Mouse (Mus musculus): ENCODE data around the gene H2-D1.

Gene H2-D1

DNA sequence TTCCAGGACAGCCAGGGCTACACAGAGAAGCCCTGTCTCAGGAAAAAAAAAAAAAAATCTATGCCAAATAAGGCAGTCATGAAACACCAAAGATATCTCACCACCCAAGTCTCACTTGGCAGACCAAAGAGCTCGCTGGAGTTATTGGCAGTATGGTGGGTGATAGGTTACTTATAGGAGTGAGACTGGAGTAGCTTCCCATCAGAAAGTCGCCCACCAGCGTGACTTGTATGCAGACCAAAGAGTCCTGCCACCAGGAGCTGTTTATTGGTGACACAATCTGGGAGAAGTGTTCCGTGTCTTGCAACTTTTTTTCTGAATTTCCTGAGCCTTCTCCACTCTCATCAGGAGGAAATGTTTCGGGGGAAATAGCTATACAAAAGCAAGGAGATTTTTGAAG, 22.8 kb upstream of the H2-D1 start:
- in situ Hi-C loops (cut with MseI, MboI): no loop called here

DNA sequence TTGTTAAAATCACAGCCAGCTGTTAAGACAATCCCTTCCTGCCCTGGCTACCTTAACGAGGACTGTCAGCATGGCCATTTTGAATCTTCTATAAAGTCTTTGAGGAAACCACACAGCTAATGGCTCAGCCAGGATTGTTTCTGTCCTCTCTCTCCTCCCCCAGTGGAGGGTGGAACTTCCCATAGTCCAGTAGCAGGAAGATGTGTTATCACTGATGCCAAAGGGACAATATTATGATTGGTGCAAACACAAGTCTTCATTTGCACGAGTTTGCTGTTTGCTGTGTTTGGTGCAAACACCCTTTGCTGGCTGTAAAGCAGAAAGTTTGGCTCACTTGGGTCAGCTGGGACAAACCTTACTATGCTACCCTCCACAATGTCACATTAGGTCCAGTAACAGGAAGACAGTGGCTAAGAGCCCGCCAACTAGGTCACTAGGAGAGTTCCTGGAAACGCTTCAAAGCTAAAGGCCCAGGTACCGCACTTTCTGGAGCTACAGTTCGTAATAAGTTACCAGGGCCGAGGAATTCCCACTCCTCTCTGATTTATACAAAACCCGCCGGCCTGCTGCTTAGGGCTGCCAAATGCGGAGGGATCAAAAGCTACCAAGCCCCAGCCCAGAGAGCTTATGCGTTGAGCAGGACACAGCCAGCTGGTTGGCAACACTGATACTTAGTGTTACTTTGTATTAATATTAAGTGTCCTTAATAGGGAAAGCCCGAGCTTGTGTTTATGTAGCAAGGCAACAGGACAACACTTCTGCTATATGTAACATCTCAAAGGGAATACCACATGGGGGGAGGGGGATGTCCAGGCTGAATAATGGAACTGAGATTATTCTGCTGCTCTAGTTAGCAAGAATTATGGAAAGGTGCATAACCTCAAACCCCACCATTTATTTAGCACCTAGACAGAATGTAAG, 21.9 kb upstream of the H2-D1 start:
- in situ Hi-C loops (cut with MseI, MboI): no loop called here

DNA sequence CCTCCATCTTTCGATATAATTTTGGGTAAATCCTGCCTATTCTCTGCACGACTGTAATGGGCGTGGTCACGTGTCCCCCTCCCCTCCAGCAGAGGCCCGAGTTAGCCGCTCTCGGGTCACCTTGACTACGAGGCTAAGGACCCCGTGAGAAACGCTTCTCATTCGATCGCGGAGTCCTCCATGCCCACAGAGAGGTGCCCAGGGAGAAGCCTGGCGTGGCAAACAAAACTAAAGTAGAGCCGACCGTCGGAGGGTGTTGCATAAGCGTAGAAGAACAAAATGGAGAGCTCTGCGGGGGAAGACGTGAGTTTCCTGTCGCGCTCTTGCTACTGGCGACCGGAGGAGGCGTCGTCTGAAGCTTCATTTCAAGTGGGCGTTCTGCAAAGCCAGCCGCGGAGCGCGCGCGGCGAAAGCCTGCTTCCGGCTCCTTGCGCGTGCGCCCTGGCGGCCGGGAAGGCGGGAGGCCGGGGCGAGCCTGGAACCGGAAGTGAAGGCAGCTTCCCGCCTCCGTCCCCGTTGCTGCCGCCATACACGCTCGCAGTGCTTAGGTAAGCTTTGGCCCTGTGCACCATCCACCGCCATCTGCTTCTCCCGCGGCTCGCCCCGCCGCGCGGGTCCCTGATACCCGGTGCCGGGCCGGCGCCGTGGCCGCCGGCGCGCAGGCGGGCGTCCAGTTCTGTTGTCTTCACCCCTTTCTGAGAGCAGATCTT, 21.1 kb upstream of the H2-D1 start, which contains the start of gene Ddx39b:
Ddx39b (plus strand) TSS at position 442 of the 710 bp plus-strand sequence.
- in situ Hi-C loops (cut with MseI, MboI): no loop called here

DNA sequence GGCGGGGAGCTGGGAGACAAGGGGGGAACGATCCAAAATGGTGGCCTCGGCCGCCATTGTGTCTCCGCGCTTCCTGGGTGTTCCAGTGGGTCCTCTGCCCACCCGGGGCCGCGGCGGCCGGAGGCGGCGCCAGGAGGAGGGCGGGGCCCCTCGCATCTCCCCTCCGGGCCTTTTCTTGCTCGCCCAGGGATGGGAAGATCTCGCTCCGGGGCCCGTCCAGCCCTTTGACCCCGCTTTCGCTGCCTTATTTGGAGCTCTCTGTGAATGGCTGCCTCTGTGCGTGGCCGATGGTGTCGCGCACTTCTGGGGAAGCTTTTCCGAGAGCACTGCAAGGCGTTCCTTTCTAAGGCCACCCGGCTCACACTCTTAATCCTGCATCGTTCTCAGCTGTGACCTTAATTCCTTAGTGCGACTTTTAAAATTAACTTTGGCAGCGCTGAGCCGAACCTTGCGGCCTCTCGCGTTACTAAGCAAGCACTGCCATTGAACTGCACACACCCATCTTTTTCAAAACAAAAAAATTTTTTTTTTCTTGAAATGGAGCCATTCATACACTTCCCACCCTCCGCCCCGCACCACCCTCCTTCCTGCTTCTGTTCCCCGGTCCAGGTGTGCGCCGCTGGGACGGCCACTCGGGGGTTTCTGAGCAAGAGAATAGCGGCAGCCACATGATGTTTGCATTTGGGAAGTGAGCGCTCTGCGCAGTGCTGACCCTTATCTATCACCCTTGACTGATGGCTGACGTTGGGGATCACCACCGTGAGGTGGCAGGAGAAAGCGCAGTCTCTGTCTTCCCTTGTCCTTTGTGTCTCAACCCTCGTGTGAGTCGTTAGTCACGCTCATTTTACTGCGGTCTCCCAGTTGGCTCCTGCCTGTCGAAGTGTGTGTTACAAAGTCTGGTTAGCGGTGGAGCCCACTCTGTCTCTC, 20.3 kb upstream of the H2-D1 start:
- in situ Hi-C loops (cut with MseI, MboI): no loop called here

DNA sequence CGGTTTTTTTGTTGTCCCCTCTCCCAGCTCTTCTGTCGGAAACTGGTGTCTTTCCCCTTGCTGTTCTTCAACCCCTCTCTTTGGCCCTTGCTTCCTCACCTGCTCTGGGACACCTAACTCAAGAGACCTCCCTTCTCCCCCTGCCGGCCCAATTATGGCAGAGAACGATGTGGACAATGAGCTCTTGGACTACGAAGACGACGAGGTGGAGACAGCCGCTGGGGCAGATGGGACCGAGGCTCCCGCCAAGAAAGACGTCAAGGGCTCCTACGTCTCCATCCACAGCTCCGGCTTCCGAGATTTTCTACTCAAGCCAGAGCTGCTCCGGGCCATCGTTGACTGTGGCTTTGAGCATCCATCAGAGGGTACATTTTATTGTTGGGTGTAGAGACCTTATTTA, 19.4 kb upstream of the H2-D1 start:
- in situ Hi-C loops (cut with MseI, MboI): no loop called here

DNA sequence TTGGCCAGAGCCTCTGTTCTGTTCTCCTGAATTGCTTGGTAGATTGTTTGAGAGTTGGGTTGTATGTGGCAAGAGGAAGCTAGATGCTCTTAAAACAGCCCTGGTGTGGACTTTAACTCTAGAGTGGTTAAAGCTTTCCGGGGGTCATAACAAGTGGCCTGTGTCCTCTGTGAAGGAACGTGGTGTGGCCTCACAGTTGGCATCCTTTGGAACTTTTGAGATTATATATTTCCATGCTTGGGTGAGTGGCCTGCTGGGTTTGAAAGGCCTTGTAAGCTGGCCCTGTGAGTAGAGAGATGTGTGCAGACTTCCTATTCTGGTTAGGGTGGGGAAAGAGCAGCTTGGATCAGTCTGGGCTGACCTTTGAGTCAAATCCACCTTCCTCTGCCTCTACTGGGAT, 17.5 kb upstream of the H2-D1 start:
- in situ Hi-C loops (cut with MseI, MboI): no loop called here

DNA sequence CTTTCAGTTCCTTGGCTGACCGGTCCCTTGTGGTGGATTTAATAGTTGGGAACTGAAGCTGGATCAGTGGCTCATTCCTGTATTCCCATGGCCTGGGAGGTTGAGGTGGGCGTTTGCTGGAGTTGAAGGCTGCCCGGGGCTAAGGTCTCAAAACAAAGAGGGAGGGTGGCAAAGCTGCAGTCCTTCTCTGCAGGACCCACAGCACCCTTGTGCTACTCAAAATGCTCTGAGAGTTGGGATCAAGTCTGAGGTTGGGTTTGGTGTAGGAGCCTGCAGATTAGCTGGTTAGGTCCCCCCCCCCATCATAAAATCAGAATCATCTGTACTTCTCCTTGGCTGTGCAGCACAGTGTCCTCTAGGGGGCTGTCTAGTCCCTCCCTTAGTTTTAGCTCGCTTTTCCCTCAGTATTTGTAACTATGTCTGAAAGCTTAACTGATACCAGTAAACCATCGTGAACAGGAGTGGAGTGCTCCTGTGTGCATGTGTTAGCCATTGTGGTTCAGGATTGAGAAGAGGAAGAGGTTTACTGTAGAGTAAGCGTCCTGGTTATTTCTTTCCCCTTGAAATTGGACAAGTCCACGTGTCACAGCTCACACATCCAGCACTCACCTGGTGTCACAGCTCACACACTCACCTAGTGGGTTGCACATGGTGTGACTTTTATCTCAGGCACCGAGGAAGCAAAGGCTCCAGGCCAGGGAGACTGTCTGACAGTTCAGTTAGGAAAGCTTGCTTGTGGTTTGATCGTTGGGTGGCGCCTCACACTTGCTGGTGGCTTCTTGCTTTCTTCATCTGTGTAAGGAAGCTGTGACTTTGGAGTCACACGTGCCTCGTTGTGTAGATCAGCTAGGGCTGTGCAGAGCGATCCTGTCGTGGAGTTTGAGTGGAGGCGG, 16.6 kb upstream of the H2-D1 start:
- in situ Hi-C loops (cut with MseI, MboI): no loop called here

DNA sequence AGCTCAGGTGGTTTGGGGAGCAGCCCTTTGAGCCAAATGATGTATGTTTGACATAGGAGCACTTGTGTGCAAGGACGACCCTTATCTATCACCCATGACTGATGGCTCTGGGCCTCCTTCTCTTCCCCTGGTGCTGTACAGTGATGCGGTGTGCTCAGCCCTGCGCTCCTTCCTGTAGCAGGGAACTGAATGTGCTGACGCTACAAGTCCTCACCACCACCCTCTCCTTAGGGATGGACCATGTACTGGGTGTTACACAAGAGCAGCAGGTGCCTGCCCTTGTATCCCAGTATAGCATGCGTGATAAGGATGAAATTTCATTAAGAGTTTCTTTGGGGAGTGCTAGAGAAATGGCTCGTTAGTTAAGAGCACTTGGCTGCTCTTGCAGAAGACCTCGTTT, 15.4 kb upstream of the H2-D1 start:
- in situ Hi-C loops (cut with MseI, MboI): no loop called here

DNA sequence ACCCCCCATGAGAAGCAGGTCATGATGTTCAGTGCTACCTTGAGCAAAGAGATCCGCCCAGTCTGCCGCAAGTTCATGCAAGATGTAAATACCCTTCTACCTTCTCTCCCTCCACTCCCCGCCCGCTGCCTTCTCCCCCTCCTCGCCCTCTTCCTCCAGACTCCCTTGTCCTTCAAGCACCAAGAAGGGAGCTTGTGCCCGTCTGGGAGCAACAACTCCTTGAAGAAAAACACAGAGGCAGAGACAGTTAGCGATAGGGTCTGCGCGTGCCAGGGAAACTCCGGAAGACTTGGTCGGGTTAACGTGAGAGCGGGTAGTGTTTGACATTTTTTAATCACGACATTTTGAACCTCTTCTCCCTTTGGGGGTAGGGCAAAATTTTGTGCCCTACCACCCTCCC, 13.5 kb upstream of the H2-D1 start:
- in situ Hi-C loops (cut with MseI, MboI): no loop called here

DNA sequence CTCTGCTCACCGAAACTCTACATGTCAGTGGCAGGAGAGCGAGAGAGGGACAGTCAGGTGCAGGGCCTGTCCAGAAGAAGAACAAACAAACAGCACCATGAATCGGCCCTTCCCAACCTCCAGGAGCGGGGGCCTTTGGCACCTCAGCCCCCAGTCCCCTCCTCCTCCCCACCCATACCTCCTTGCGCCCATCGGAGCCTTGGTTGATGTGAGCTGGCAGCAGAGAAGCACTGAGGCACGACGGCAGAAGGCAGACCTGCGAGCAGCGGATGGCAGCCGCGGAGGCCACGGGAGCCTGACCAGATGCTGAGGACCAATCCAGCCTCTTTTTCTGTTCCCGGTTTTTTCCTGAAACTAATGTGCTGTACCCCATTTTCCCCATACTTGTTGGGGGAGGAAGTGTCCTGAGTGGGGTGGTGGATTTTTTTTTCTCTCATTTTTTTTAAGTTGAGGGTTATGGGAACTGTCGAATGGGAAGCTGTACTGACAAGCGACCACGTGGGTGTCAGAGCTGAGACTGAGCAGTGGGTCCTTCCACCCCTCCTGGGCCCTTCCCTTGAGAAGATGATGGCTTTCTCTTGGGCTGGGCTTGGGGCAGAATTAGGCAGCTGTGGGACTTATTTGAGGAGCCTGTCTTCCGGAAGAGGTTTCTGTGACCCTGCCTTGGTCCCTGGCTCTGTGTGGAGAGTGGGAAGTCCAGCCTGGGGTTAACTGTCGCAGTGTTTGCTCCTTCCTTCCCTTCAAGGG, 12.9 kb upstream of the H2-D1 start:
- in situ Hi-C loops (cut with MseI, MboI): loop anchor here in 1 of 2 experiments (5.0 kb wide), 1 partner anchor 43 kb away; no protein-coding TSS in a partner anchor

DNA sequence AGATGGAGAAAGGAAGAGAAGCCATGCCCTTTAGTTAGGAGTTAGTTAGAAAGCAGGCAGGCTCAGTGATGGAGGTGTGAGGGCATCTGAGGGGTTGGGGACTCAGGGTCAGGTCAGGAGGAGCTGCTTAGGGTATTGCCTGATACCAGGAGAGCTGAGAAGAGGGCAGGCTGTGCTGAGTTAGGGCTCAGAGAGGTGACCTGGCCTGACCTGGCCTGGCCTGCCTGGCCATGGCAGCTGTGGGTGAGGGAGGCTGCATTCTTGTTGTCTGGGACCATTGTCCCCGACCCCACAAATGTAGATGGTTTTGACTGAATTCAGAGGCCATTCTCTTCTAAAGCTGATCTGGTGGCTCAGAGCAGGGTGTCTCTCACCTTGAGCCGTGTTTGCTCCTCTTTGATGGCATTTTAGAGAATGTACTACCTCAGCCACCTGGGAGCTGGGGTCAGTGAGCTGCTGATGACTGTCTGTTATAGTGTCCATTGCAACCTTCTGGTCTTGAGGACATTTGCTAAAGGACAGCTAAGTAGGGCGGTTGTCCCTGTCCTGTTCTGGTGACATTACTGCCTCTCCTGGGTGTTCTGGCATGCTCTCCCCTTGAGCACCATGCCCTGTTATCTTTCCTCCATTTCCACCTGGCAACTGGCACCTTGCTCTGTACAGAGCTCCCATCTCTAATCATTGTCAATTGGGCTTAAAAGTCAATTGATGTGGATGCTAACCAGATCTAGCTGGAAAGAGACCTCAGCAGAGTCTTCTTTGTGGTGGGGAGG, 12.0 kb upstream of the H2-D1 start:
- in situ Hi-C loops (cut with MseI, MboI): loop anchor here in 1 of 2 experiments (5.0 kb wide), 1 partner anchor 42 kb away; no protein-coding TSS in a partner anchor

DNA sequence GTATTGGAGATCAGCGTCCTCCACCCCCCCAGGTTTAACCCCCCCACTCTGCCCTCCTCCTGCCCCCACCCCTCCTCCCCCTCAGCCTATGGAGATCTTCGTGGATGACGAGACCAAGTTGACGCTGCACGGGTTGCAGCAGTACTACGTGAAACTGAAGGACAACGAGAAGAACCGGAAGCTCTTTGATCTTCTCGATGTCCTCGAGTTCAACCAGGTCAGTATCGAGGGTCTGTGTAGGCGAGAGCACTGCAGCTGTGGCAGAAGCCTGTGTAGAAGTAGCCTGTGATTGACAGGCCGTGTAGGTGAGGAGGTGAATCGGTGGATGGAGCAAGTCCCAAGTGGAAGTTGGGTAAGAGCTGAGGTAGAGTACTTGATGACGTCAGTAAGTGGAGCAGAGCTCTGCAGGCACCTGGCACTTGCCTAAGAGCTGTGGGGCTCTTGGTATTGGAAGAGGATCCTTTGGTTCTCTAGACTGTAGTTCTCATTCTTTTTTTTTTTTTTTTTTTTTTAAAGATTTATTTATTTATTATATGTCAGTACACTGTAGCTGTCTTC, 11.3 kb upstream of the H2-D1 start:
- in situ Hi-C loops (cut with MseI, MboI): loop anchor here in 1 of 2 experiments (5.0 kb wide), 1 partner anchor 41 kb away; no protein-coding TSS in a partner anchor

DNA sequence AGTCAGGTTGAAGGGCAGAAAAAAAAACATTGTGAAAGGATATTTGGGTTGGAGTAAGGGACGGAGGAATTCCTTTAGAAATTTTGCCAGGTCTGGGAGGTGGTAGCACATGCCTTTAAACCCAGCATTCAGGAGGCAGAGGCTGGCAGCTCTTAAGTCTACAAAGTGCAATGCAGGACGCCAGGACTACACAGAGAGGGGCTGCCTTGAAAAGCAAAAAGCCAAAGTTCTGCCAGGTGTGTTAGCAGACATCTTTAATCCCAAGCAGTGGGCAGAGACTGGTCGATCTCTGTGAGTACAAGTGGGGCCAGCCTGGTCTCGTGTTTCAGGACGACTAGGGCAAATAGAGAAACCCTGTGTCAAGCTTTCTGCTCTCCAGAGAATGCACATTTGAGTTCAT, 10.5 kb upstream of the H2-D1 start:
- in situ Hi-C loops (cut with MseI, MboI): loop anchor here in 1 of 2 experiments (5.0 kb wide), 1 partner anchor 40 kb away; no protein-coding TSS in a partner anchor

DNA sequence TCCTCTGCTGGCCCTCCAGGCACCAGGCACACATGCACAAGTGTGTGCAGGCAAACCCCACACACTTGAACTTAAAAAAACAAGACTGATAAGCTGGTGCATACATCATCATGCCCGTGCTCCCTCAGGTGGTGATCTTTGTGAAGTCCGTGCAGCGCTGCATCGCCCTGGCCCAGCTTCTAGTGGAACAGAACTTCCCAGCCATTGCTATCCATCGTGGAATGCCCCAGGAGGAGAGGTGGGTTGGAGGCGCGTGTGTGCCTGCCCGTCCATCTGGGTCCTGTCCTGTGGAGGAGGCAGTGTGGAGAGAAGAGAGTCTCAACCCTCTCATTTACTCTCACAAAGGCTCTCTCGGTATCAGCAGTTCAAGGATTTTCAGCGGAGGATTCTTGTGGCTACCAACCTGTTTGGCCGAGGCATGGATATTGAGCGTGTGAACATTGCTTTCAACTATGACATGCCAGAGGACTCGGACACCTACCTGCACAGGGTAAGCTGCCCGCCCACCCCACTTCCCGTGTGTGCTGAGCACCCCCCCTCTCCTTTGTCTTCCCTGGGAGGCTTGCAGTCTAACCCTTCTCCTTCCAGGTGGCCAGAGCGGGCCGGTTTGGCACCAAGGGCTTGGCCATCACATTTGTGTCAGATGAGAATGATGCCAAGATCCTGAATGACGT, 9.8 kb upstream of the H2-D1 start:
- in situ Hi-C loops (cut with MseI, MboI): loop anchor here in 1 of 2 experiments (5.0 kb wide), 1 partner anchor 40 kb away; no protein-coding TSS in a partner anchor

DNA sequence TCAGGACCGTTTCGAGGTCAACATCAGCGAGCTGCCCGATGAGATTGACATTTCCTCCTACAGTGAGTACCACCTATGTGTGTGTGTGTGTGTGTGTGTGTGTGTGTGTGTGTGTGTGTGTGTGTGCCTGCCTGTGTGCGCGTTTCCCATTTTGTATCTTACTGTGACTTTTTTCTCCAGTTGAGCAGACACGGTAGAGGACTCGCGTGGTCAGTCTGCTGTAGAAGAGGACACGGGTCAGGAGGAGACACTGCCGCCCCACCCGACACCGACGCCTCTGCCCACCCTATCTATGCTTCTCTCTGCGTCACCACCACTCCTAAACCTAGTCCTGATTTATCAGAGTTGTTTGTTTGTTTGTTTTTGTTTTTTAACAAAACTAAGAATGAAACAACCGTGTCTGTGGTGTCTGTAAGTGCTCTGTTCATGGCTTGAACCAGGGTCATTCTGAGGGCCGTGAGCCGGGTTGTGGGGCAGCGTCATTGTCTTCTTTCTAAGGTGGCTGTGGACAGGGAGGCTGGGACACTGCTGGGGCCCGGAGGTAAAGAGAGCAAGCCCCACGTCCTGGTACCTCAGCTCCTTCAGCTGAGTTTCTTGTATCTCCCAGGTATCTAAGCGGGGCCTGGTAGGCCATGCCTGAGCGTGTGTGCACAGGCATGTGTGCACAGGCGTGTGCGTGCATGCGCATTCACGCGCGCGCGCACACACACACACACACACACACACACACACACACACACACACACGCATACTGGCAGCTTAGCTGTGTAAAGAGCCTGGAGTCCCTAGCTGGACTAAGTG, 9.0 kb upstream of the H2-D1 start:
- in situ Hi-C loops (cut with MseI, MboI): loop anchor here in 1 of 2 experiments (5.0 kb wide), 1 partner anchor 39 kb away; no protein-coding TSS in a partner anchor

DNA sequence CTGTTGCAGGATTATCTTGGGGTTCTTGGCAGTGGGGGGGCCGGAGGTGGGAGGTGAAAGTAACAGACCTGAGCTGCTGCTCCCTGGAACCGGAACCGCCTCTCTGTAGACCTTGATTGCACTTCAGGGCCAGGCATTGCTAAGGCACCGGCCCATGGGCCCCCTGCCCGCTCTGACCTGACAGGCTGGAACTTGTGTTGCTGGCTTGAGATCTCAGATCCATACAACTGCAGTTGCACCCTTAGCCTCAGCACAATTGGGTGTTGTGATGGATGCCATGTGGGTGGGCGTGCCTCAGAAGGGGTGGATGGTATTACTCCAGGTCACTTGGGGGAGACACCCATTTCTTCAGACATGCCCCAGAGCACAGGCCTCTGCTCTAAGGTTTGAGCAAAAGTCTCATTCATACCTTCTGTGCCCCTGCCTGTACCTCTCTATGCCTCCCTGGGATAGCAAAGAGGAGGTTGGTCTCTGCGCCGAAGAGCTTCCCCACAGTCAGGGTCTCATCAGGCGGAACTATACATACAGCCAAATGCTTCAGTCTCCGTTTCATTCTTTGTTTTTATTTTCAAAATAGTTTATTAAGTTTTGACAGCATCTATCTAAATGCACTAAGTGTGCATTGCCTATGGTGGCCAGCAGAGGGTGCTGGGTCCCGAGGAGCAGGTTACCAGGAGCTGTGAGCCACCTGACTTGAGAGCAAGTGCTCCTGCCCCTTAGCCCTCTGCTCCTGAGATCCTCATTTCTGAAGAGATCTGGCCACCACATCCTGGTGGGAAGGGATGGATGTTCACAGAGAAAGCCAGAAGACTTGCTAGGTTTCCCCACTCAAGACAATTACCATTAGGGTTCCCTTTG, 8.1 kb upstream of the H2-D1 start:
- in situ Hi-C loops (cut with MseI, MboI): loop anchor here in 1 of 2 experiments (5.0 kb wide), 1 partner anchor 38 kb away; no protein-coding TSS in a partner anchor
